Mouse (Mus musculus) left cerebral cortex, postnatal 10 days (tissue): ENCODE data around the gene Kcnmb4. TPM values are rescaled to one million over a fixed set of nuclear protein-coding genes. Genes with fewer than 3 reads are reported as not detected.

ENCODE experiments used
- DNase-seq, 2 experiments: peaks; one replicate each; pipeline ENCODE4 v3.0.0; 2021 to 2022; ENCODE audit warnings: low spot score in 2 of 2, mixed read lengths in 1 of 2; ENCODE audit errors: extremely low spot score in 1 of 2
- intact Hi-C: fragments of 180-260 bp; cut with DNase I; formaldehyde crosslinking; loops from one replicate; pipeline ENCODE4 v1.15.1; 2025
- total RNA-seq, 2 experiments: library from RNA; stranded (reverse); gene quantifications; 2 replicates each; pipeline ENCODE4 v1.2.3; 2021

Gene Kcnmb4
- total RNA-seq, 2 experiments from 2014 or later = 94.0 to 106 TPM

- DNase-seq = no peak
- intact Hi-C loops = no loop called here
Measured at GRCm38 (mm10) chr10:116370991-116371725, 102.5 kb downstream of the Kcnmb4 start.

Other genes with a start within 250 kb of the Kcnmb4 start
- 10 to 100 TPM; 19.0 to 19.9 TPM for gene Ptprb, start 198.4 kb downstream of the Kcnmb4 start, total RNA-seq
- 10 to 100 TPM; 62.3 to 63.1 TPM for gene Cnot2, start 107.6 kb upstream of the Kcnmb4 start, total RNA-seq